Mouse (Mus musculus) ovary, postnatal 36 days (tissue): Measurements from ENCODE around the gene Arl8a.

Experiments used
- DNase-seq: peaks from one replicate; pipeline ENCODE4 v3.0.0; 2022; ENCODE audit warnings: low spot score, mixed read lengths

Arl8a gene

GRCm38 (mm10) chr1:135133678-135134435 lies 12.8 kb upstream of the Arl8a start:
- DNase-seq: no peak

- DNase-seq: no peak
Measured at GRCm38 (mm10) chr1:135135111-135135787, 11.4 kb upstream of the Arl8a start.

DNA sequence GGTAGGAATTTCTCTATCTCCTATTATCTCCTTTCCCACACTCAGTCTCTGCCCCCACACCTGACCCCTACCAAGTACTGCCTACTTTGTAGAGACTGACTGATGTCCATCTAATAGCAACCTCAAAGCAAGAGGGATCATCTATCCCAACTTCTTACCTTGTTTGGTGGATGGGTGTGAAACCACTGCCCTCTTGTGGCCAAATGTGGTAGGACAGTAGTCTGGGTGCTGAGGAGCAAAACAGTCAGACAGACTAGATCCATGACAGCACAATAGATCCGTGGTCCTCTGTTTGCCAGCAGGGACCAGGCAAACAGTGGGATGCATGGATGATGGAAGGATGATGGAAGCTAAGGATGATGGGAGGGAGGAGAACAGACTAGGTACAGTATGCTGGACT lies 10.1 kb upstream of the Arl8a start:
- peak; percentile 59 for DNase-seq

DNA sequence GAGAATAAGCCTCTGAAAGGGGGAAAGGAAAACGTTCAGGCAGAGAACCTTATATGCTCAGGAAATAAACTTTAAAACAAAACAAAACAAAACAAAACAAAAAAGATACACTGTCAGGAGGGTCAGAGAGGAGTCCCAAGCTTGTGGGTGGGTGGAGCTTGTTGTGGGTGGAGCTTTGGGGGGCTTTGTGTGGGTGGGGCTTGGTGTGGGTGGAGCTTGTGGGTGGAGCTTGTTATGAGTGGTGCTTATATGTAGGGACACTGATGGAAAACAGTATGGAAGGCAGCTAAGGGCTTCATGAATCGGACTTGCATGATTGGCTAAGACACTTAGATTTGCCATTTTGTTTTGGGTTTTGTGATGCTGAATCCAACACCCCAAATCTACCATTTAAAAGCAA lies 6.7 kb upstream of the Arl8a start:
- DNase-seq: no peak

DNA sequence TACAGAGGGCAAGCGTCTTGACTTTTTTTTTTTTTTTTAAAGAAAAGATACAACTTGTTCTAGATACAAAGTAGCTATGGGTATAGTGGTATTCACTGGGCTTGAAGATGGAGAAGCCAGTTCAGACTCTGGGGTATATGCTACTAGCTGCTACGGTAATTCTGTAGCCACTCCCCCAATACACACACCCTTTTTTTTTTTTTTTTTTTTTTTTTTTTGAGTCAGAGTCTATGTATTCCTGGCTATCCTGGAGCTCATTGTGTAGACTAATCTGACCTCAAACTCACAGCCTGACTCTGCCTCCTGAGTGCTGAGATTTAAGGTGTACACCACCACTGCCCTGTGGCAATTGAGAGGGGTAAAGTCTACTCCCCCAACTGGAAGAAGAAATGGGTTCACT lies 4.2 kb upstream of the Arl8a start:
- no peak for DNase-seq

GRCm38 (mm10) chr1:135143940-135144339 lies 2.7 kb upstream of the Arl8a start:
- DNase-seq: no peak

DNA sequence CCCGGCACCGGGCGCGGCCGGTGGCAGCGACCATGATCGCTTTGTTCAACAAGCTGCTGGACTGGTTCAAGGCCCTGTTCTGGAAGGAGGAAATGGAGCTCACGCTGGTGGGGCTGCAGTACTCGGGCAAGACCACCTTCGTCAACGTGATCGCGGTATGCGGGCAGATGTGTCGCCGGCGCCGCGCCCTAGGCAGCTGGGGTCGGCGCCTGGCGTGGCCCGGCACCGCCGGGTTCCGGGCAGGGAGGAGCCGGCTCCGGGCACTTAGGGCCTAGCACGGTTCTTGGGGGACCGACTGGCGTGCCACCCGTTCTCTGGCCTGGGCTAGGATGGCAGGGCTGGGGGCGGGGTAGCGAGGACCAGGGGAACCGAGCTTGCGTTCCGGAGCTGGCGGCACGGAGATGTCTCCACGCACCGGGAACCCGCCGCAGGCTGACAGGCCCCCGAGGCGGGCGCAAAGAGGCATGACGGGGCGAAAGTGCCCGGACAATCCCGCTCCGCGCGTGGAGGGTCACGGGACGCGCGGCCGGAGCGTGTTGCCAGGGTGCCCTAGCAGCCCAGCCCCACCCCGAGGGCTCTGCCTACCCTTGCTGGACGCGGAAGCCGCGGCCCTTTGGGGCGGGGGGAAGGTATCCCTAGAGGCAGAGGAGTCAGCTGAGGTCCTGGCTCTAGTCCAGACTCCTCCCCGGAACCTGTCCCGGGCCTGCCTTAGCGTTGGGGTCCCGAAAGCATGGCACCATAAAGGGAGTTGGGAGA lies 500 bp downstream of the Arl8a start:
- DNase-seq: peak; percentile 83

DNA sequence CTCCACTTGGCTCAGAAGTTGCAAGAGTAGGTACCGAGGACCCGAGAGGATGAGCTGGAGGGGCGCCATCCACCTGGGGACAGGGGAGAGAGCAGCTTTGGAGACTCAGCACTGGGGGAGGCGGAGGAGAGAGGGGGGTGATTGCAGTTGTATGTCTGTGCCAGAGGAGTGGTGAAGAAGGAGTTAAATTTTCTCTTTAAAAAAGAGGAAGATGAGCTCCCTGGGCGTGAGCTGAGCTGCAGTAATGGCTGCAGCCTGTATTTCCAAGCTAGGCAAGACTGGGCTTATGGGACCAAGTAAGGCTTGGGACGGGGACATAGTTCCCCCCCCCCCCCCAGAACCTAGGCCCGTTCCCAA lies 1.1 kb downstream of the Arl8a start:
- DNase-seq: no peak

DNA sequence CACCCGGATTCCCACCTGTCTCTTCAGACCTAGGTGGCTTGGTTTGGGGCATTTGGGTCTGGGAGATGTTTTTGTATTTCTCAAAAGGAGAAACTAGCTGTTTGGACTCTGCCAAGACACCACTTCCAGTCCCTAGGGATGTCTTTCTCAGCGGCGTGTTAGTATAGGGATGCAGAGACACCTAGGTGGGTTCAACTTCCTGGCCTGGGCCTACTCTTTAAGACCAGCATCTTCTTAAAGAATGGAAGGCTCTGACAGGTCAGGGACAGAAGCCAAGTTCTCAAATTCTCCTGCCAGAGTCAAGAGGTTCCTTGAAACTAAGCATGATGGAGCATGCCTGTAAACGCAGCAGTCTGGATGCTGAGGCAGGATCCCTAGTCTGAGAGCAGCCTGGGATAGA lies 1.9 kb downstream of the Arl8a start:
- no peak for DNase-seq

DNA sequence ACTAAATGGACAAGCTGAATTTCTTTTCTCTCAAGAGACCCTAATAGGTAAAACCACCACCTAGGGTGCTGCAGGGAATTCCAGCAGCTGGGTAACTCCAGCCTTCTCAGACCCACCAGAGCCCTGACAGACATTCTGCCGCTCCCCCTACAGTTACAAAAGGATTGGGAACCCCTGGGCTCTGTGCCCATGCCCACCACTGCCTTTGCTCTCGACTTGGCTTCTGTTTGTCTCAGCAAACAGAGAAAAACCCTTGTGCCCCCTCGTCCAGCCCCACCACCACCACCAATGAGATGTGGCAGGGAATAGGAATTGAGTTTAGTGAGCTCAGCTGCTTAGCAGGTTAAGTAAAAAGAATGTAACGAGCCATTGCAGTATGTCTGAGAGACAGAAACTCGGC lies 2.4 kb downstream of the Arl8a start:
- DNase-seq: no peak

DNA sequence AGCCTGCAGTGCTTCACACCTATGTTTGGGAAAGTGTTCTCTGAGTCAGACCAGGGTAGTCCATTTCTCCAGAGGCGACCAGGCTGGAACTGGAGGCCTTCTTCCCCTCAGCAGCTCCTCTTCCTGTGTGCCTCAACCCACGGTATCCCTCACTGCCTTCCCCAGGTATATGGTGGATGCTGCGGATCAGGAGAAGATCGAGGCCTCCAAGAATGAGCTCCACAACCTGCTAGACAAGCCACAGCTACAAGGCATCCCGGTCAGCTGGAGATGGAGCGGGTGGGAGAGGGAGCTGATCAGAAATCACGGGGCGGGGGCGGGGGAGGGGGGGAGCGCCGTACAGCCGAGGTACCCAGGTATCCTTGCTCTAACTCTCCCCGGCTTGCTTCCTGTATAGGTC lies 7.4 kb downstream of the Arl8a start:
- no peak for DNase-seq

DNA sequence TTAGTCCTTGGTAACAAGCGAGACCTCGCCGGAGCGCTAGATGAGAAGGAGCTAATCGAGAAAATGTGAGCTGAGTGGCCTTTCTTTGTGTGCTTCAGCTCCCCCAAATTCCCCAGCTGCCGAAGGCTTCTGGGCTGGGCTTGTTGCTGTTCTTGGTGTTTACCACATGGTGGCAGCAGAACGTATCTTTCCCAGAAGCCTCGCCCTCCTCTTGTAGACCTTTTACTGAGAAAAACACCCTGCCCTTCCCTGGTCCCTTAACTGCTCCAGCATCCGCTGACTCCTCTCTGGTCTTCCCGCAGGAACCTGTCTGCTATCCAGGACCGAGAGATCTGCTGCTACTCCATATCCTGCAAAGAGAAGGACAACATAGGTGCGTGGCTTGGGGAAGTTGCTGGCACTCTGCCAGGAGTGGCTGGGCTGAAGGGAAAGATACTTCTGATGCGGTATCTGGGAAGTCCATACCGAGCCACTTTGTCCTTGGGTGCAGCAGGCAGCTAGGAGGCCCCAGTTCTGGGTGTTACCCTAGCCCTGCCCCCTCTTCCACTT lies 7.9 kb downstream of the Arl8a start:
- DNase-seq: peak; percentile 66

- DNase-seq: no peak
Measured at GRCm38 (mm10) chr1:135156300-135156699, 9.7 kb downstream of the Arl8a start.

DNA sequence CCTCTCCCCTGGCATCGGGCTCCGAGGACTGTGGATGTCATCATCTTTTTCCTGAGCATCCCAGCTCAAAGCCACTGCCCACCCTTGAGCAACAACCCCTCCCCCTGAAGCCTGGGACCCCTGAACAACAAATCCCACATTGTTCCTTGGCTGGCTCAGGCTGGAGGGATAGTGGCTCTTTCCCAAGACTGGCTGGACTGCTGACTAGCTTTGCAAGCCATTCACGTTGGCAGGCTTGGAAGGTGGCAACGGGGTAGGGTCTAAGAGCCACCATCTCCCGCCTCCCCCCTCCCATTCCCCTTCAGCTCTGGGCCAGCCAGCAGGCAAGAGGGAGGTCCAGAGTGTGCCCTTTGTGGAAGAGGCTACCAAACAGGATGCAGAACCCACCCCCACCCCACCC lies 12.0 kb downstream of the Arl8a start:
- DNase-seq: no peak

DNA sequence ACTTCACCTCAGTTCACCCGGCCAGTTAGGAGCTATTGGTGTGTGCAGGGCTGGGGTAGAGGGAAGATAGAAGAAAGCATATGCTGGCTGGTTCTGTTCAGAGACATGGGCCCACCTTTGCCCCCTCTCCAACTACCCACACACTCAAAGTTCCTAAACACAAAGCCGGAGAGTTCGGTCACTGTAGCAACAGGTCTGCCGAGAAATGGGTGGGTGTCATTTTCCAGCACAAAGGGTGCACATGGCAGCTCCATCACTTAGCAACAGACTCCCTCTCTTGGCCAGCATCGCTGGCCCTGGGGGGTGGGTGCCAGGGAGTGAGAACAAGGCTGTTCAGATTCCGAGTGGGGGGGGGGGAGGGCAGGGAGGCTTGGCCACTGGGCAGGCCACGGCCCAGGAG lies 12.4 kb downstream of the Arl8a start:
- no peak for DNase-seq

GRCm38 (mm10) chr1:135159556-135160123 lies 13.0 kb downstream of the Arl8a start:
- no peak for DNase-seq

DNA sequence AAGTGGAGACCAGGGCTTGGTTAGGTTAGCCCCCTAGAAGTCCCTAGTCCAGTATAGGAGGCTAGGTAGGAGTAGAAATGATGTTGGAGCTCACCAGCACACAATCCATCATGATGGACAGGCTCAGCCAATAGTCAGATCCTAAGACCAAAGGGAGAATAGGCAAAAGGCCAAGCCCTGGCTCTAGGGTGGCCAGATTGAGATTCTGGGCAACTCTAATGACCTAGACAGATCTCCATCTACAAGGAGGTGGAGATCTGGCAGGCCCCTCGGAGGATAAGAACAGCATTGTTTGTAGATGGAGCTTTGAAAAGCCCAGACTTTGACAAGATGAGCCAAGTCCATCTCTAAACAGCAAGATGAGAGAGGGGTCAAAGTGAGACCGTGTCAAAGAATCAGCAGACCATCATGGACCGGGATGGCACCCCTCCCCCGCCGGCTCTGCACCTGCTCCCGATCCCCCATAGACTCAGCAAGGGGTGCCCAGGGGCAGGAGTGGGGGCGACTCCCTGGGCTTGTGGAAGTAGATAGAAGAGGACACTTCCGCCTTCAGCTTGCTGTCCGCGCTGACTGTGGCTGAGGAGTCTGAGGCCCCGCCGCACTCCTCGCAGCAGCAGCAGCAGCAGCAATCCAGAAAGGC lies 13.9 kb downstream of the Arl8a start:
- no peak for DNase-seq

GRCm38 (mm10) chr1:135162720-135163119 lies 16.1 kb downstream of the Arl8a start:
- DNase-seq: no peak

GRCm38 (mm10) chr1:135167435-135167834 lies 20.8 kb downstream of the Arl8a start, which contains the start of gene Gpr37l1:
Gene Gpr37l1, minus strand, starts transcription at chr1:135167681.
- DNase-seq: no peak

DNA sequence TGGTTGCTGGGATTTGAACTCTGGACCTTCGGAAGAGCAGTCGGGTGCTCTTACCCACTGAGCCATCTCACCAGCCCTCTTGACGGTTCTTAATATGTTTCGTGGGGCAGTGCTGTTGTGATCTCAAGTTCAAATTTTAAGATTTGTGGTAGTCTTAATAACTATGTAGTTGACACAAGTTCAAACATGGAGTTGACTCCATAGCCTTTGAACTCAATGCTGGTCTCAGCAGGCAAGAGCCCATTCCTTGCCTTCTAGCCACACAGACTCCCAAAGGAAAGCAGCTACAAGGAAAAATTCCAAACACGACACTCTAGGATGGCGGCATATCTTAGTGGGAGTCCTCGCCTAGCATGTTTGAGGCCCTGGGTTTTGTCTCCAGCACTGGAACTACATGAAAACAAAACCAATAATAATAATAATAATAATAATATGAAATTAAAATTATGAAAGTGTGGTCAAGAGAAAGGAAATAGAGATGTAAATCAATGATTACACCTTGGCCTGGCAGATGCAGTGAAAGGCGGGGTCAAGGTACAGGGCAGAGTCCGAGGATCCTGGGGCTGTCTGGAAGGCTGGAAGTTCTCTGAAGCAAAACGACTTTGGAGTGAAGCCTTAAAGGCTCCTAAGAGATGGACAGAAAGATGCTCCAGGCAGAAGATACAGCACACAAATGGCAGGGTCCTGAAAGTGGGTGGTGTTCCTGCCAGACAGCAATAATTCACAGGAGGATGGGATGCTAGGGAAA lies 22.0 kb downstream of the Arl8a start:
- DNase-seq: no peak

DNA sequence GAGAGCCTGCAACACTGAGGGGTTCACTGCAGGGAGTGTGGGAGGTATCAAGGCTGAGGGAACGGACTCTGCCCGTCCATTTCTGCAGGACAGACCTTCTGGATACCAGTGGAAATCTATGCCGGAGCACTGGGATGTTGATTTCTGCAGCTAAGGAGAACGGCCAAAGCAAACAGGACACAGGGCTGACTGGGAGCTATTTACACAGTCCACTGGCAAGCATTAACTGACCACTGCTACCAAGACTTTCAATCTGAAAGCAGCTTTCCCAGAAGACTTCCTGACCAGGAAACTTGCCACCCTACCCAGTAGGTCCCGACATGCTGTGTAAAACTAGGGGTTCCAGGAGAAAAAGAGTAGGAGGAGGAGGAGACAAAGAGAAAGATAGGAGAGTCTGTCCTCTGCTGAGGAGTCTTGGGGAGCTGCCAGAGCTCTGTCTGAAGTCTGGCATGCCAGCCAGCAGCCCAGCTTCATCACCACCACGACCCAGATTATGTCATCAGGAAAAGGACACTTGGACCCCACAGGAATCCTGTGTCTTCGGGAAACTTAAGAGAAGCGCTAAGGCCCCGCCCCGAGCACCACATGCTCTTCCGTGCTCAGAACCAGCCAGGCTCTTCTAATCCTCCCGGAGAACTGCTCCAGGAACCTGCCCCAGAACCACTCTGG lies 23.1 kb downstream of the Arl8a start:
- DNase-seq: no peak
